Mouse (Mus musculus) fibroblast of lung, adult 2 months (primary cell): Measurements from ENCODE around the gene Mrpl45.
"Not testable (repeated sequence)": the region's sequence is repeated elsewhere in the genome, so short reads cannot be mapped to it uniquely, and the experiment has no call there.

Experiments
- DNase-seq: peaks from one replicate; pipeline ENCODE4 v3.0.0-alpha.2; 2011; ENCODE audit warnings: low read depth

The Mrpl45 gene

GRCm38 (mm10) chr11:97315504-97316503 is at the start of gene Mrpl45:
Gene Mrpl45 (plus strand): TSS chr11:97315716.
- DNase-seq, result peak; percentile 96

- DNase-seq, result not testable (repeated sequence)
Measured at GRCm38 (mm10) chr11:97266544-97266943, 49.0 kb upstream of the Mrpl45 start.

DNA sequence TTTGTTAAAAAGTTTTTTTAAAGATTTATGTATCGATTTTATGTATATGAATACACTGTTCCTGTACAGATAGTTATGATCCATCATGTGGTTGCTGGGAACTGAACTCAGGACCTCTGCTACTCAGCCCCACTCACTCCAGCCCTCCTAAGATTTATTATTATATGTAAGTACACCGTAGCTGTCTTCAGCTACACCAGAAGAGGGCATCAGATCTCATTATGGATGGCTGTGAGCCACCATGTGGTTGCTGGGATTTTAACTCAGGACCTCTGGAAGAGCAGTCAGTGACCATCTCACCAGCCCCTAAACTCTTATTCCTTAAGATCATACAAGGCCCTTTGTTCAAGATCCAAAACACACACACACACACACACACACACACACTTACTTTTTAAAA is 45.5 kb upstream of the Mrpl45 start:
- DNase-seq, result not testable (repeated sequence)

DNA sequence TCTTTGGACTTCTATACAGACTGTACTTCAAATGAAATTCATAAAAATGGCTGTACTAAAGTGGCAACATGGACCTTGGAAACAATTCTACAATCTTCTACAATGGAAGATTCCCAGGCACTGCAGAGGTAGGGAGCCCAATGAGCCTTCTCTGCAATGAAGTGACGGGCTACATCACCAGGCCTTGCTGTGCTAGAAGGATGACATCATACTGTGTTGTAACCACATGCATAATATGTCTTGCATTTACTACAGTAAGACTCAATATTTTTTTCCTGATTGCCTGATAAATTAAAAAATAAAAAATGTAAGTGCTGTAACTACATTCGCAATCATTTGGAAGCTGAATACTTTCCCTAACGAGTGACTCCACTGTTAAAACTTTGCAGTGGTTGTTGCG is 42.7 kb upstream of the Mrpl45 start:
- no peak for DNase-seq

GRCm38 (mm10) chr11:97273613-97274012 is 41.9 kb upstream of the Mrpl45 start:
- DNase-seq, result no peak

DNA sequence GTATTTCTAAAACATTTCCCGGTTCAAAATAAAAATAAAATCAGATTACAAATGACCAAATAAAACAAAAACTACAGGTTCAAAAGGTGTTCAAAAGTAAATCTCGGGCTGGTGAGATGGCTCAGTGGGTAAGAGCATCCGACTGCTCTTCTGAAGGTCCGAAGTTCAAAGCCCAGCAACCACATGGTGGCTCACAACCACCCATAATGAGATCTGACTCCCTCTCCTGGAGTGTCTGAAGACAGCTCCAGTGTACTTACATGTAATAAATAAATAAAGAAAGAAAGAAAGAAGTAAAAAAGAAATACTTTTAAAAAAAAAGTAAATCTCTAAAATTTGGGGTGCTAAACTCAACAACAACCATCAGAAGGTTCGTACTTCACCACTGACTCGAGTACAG is 40.6 kb upstream of the Mrpl45 start:
- not testable (repeated sequence) for DNase-seq

- no peak for DNase-seq
Measured at GRCm38 (mm10) chr11:97275349-97275748, 40.2 kb upstream of the Mrpl45 start.

- no peak for DNase-seq
Measured at GRCm38 (mm10) chr11:97276019-97276418, 39.5 kb upstream of the Mrpl45 start.

DNA sequence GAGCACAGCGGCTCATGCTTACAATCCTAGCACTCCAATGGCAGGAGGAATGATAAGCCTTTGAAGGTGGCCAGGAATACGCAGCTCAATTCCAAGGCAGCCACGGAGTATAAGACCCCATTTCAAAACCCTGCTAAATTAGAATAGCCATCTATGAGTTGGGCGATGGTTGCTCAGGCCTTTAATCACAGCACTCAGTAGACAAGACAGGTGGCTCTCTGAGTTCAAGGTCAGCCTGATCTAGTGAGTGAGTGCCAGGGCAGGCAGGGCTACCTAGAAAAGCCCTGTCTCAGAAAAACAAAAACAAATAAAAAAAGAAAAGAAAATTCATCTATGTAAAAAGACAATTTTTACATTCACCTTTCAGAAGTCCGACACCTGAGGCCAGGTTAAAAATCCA is 38.4 kb upstream of the Mrpl45 start:
- DNase-seq, result no peak

GRCm38 (mm10) chr11:97278456-97278855 is 37.1 kb upstream of the Mrpl45 start:
- no peak for DNase-seq

DNA sequence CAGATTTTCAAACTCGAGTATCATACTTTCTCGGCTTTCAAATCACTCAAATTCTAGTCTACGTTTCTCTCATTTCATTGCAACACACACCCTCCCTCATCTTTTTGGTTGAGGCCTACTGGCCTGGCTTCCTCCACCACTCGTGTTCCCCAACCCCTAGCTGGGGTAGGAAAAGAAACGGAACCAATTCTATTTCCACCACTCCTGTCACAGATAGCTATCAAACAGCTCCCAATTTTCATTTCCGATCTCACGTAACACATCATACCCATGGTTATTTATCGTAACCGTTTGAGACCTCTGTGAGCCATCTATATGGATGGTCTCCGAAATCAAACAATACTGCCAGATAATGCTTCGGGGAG is 36.5 kb upstream of the Mrpl45 start:
- DNase-seq, result no peak

- DNase-seq, result no peak
Measured at GRCm38 (mm10) chr11:97279405-97280215, 35.9 kb upstream of the Mrpl45 start.

- DNase-seq, result no peak
Measured at GRCm38 (mm10) chr11:97280216-97280861, 35.2 kb upstream of the Mrpl45 start, which contains the start of gene Npepps. Gene Npepps (minus strand): TSS chr11:97280638.

- no peak for DNase-seq
Measured at GRCm38 (mm10) chr11:97282179-97282578, 33.3 kb upstream of the Mrpl45 start.

DNA sequence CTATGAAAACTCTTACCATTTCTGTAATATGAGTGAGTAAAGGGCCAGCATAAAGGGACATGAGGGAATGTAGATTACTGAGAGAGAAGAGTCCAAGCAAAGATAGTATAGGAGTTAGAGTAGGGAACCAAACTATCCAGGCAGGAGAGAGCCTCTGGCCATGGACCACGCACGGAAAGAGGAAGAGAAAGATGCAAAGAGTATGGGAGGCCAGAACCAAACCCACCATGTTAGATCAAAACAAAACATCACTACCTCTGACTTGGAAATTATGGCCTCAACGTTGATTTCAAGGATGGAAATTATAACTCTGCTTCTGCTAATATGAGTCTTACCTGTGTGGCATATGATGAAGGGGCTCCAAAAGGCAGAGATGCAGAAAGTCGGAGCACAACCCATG is 30.7 kb upstream of the Mrpl45 start:
- DNase-seq, result no peak

DNA sequence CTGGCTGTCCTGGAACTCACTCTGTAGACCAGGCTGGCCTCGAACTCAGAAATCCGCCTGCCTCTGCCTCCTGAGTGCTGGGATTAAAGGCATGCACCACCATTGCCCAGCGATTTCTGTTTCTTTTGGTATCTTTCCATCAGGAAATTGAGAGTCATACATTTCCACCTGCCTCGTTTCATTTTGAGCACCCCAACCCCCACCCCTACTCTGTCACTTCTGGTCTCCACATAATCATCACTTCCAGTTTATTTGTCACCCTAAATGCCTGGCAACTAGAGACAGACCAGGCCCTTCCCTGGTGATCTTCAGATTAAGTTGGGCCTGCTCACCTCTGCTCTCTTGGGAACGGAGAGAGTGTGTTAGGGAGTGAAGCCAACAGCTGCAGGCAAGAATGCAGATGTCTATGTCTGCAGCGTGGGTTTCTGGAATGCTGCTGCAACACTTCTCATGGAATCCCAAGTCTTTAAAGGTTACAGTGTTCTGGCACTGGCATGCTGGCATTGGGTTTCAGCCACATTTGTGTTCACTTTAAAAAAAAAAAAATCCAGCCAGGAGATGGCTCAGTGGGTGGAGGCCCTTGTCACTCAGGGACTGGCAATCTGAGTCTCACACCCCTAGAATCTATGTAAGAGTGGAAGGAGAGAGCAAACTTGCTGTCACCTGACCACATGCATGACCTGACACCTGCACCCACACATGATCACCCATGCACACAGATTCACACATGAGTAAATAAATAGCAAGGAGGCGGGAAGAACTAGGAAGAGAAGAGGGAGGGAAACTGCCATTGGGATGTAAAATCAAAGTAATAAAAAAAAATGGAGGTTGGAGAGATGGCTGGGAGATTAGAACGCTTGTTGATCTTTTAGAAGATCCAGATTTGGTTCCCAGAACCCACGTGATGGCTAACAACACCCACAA is 29.4 kb upstream of the Mrpl45 start:
- DNase-seq, result no peak

DNA sequence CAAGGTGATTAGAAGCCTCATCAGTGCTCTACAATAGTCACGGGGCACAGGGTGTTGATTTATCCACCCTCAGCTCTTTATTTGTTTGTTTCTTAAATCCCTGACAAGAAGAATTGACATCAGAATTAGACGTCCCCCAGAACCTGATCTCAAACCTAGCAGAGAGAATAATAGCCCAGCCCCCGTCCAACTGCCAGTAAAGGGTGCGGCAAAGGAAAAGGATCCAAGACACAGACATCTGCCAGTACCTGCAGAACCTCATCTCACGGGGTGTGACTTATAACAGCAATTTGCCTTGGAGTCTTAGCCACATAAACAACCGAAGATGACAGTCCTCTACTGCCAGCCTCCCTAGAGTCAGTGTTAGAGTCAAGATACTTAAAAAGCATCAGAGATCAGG is 28.5 kb upstream of the Mrpl45 start:
- DNase-seq, result no peak

GRCm38 (mm10) chr11:97287643-97288042 is 27.9 kb upstream of the Mrpl45 start:
- DNase-seq, result no peak

GRCm38 (mm10) chr11:97289276-97290230 is 26.0 kb upstream of the Mrpl45 start:
- no peak for DNase-seq

DNA sequence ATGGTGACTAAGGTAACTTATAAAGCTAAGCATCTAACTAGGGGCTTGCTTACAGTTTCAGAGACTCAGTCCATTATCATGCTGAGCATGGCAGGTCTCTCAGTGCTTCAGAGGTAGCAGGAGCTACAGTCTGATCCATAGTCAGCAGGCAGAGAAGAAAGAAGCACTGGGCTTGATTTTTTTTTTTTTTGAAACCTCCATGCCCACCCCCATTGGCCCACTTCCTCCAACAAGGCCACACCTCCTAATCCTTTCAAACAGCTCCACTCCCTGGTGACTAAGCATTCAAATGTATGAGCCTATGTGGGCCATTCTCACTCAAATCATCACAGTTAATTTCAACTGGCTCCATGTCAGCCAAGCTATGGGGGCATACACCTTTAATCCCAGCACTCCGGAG is 22.8 kb upstream of the Mrpl45 start:
- DNase-seq, result no peak
